Mouse (Mus musculus): ENCODE results near the gene Wdtc1. TPM values are rescaled to one million over a fixed set of nuclear protein-coding genes. Genes with fewer than 3 reads are reported as not detected.
A peak's percentile ranks its signal among the peaks of the same experiment; 100 is the strongest.

Gene Wdtc1
- total and polyA plus RNA-seq, 3 experiments: 2.8 to 10.8 (median 9.6) TPM

- Histone ChIP-seq H3K27me3 (replicated peaks) (no peaks in the 10 kb centered on the region), H3K27ac (ENCODE audit: insufficient read depth, low read depth) (no peak overlapping the region), H3K4me2 (ENCODE audit: insufficient read depth, low read depth, poor library complexity, severe bottlenecking) (no peak overlapping the region), H3K4me3 (replicated peaks in 1 of 3; ENCODE audit: low read depth in 2 of 3, low read length in 2 of 3, poor library complexity in 1 of 3) (no peak overlapping the region), H3K79me2 (replicated peaks; ENCODE audit: control insufficient read depth, extremely low read depth, insufficient read depth, poor library complexity, severe bottlenecking) (peaks cover 40% of the 10 kb centered on the region), H3K36me3 (replicated peaks in 1 of 2; ENCODE audit: control insufficient read depth in 1 of 2, insufficient read depth in 1 of 2, low read length in 1 of 2) (peaks cover 7 to 44% of the 10 kb centered on the region in 2 experiments), H3K4me1 (ENCODE audit: control insufficient read depth in 1 of 2, insufficient read depth in 2 of 2) (peaks cover 19 to 73% of the 10 kb centered on the region in 2 experiments), H3K9me3 (replicated peaks; ENCODE audit: low read length) (no peaks in the 10 kb centered on the region), H3K9ac (ENCODE audit: insufficient read depth, low read depth) (no peak overlapping the region)
- TF ChIP-seq TCF12 (IDR thresholded peaks at IDR 0.05; ENCODE audit: low read depth, low read length): no peak
- no peak for TF ChIP-seq SIN3A (IDR thresholded peaks at IDR 0.05; ENCODE audit: low read length)
- no peak for TF ChIP-seq ZKSCAN1 (IDR thresholded peaks at IDR 0.05; ENCODE audit: borderline replicate concordance, low read depth, low read length)
- TF ChIP-seq CTCF (conservative IDR thresholded peaks at IDR 0.05 in 1 of 2, IDR thresholded peaks at IDR 0.05 in 1 of 2; ENCODE audit: low read depth in 2 of 2, low read length in 2 of 2): no peak
- TF ChIP-seq USF1 (IDR thresholded peaks at IDR 0.05; ENCODE audit: low read depth, low read length): no peak
- no peak for TF ChIP-seq ZC3H11A (IDR thresholded peaks at IDR 0.05; ENCODE audit: low read depth, low read length)
- no peak for TF ChIP-seq E2F4 (IDR thresholded peaks at IDR 0.05; ENCODE audit: insufficient replicate concordance, low read depth, low read length)
- TF ChIP-seq MXI1 (IDR thresholded peaks at IDR 0.05; ENCODE audit: low read depth, low read length): no peak
- no peak for TF ChIP-seq BHLHE40 (IDR thresholded peaks at IDR 0.05; ENCODE audit: low read depth, low read length)
- TF ChIP-seq MEF2A (IDR thresholded peaks at IDR 0.05; ENCODE audit: borderline replicate concordance, low read depth, low read length): no peak
- TF ChIP-seq CHD2 (IDR thresholded peaks at IDR 0.05; ENCODE audit: low read length): no peak
- no peak for TF ChIP-seq ETS1 (conservative IDR thresholded peaks at IDR 0.05; ENCODE audit: low read depth, low read length)
- no peak for TF ChIP-seq MAX (IDR thresholded peaks at IDR 0.05; ENCODE audit: low read length)
- no peak for TF ChIP-seq HCFC1 (IDR thresholded peaks at IDR 0.05; ENCODE audit: low read depth, low read length)
- TF ChIP-seq MAFK (IDR thresholded peaks at IDR 0.05; ENCODE audit: insufficient replicate concordance, low read length): no peak
- no peak for TF ChIP-seq MYC (IDR thresholded peaks at IDR 0.05; ENCODE audit: low read depth, low read length)
- no peak for TF ChIP-seq RAD21 (IDR thresholded peaks at IDR 0.05; ENCODE audit: low read depth, low read length)
- TF ChIP-seq EP300 (IDR thresholded peaks at IDR 0.05; ENCODE audit: low read length): no peak
- TF ChIP-seq MAZ (IDR thresholded peaks at IDR 0.05; ENCODE audit: low read depth, low read length): no peak
- TF ChIP-seq RCOR1 (conservative IDR thresholded peaks at IDR 0.05; ENCODE audit: low read depth, low read length): no peak
- dilution Hi-C loops (cut with MboI; ENCODE audit: extremely low pct_ligation_motif_present, extremely low pct_unique_long_range_greater_than_20kb, low sequenced_read_pairs) (no loop called here), in situ Hi-C loops (cut with MboI; ENCODE audit: low pct_ligation_motif_present, low pct_unique_long_range_greater_than_20kb, low sequenced_read_pairs) (no loop called here)
- DNase-seq (ENCODE audit: extremely low read depth): no peak
Measured at GRCm38 (mm10) chr4:133374011-133374410, 20.7 kb upstream of the Wdtc1 start.

- peaks cover 1% of the 10 kb centered on the region for H3K9me3 ChIP-seq (replicated peaks; ENCODE audit: low read length)
- no peak for DNase-seq (ENCODE audit: extremely low read depth)
- H3K79me2 ChIP-seq (replicated peaks; ENCODE audit: control insufficient read depth, extremely low read depth, insufficient read depth, poor library complexity, severe bottlenecking): peaks cover 39% of the 10 kb centered on the region
- in situ Hi-C loops (cut with MboI; ENCODE audit: low pct_ligation_motif_present, low pct_unique_long_range_greater_than_20kb, low sequenced_read_pairs) (no loop called here), dilution Hi-C loops (cut with MboI; ENCODE audit: extremely low pct_ligation_motif_present, extremely low pct_unique_long_range_greater_than_20kb, low sequenced_read_pairs) (no loop called here)
- no peak overlapping the region for H3K9ac ChIP-seq (ENCODE audit: insufficient read depth, low read depth)
- no peak for TF ChIP-seq RAD21 (IDR thresholded peaks at IDR 0.05; ENCODE audit: low read depth, low read length)
- TF ChIP-seq SMC3 (IDR thresholded peaks at IDR 0.05; ENCODE audit: low read depth, low read length): no peak
- TF ChIP-seq ETS1 (conservative IDR thresholded peaks at IDR 0.05; ENCODE audit: low read depth, low read length): no peak
- TF ChIP-seq MYC (IDR thresholded peaks at IDR 0.05; ENCODE audit: low read depth, low read length): no peak
- no peak for TF ChIP-seq MAZ (IDR thresholded peaks at IDR 0.05; ENCODE audit: low read depth, low read length)
- peaks cover 16 to 60% of the 10 kb centered on the region in 2 experiments; a peak in 3 of 4 replicates for H3K4me1 ChIP-seq (ENCODE audit: control insufficient read depth in 1 of 2, insufficient read depth in 2 of 2)
- no peaks in the 10 kb centered on the region for H3K27me3 ChIP-seq (replicated peaks)
- H3K27ac ChIP-seq (ENCODE audit: insufficient read depth, low read depth): no peak overlapping the region
- peak overlapping the region in 2 of 3 experiments; percentile 71 to 85 for H3K4me3 ChIP-seq (replicated peaks in 1 of 3; ENCODE audit: low read depth in 2 of 3, low read length in 2 of 3, poor library complexity in 1 of 3)
- H3K4me2 ChIP-seq (ENCODE audit: insufficient read depth, low read depth, poor library complexity, severe bottlenecking): peak overlapping the region; percentile 93
- peaks cover 7 to 35% of the 10 kb centered on the region in 2 experiments for H3K36me3 ChIP-seq (replicated peaks in 1 of 2; ENCODE audit: control insufficient read depth in 1 of 2, insufficient read depth in 1 of 2, low read length in 1 of 2)
Measured at GRCm38 (mm10) chr4:133372278-133372665, 19.0 kb upstream of the Wdtc1 start.
